Mouse (Mus musculus): Measurements from ENCODE around the gene Mical3. TPM values are rescaled to one million over a fixed set of nuclear protein-coding genes. Genes with fewer than 3 reads are reported as not detected.
"Not testable (repeated sequence)": the region's sequence is repeated elsewhere in the genome, so short reads cannot be mapped to it uniquely, and the experiment has no call there.

Gene Mical3
- polyA plus RNA-seq, 1 experiment from 2014 or later = 15.3 TPM

DNA sequence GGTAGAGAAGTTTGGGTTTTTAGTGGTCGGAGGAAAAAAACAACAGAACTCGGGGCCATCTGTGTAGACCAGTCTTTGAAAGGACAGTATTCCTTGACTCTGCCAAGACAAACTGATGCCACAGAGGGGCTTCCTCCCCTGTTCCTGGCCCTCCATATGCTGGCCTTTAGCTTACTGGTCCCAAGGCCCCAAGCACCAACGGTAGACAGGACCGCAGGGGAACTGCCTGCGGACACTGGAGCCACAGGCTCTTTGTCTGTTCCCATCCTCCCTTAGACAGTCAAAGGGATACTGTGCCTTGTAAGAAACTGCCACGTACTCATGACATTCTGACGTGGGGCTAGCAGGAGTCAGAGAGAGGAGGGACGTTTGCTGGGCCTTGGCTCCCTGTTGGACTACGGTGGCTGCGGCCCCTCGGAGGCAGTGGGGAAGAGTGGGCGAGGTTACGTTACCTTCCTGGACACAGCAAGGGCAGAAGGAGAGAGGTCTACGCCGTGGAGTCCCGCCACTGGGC, 193.6 kb downstream of the Mical3 start:
- DNase-seq (ENCODE audit: low spot score) = no peak

DNA sequence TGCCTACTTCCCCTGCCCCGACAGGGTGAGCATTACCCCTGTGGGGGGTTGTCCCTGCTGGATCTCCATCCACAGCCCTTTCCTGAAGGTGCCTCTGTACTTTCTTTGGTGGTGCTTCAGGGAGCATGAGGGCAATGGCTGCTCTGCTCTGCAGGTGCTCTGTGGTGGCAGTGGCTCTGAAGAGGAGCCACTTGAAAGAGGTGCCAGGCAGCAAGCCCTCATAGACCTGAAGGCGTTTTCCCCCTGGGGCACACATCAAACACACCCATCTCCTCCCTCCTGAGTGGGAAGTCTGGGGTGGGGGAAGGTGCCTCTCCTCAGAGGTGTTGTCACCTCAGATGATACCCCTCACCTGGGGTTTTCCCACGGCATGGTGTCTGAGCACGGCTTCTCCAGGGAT, 196.6 kb downstream of the Mical3 start:
- peak; percentile 87 for DNase-seq (ENCODE audit: low spot score)

DNA sequence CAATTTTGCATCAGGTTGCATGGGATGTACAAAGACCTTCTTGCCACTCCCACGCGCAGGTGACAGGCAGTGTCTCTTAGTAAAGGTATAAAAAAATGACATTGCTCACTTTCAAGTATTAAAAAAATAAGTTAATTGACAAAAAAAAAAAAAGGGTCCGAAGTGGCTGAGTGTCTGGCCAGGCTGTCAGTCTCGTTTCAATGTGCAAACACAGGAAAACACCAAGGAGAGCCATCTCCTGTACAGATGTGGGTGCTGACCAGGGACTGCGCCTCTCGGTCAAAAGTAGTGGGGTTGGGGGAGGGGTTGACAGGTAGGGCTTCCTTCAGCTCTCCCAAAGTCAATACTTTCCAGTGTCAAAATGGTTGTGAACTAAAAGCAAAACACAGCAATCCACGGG, 197.1 kb downstream of the Mical3 start:
- no peak for DNase-seq (ENCODE audit: low spot score)

DNA sequence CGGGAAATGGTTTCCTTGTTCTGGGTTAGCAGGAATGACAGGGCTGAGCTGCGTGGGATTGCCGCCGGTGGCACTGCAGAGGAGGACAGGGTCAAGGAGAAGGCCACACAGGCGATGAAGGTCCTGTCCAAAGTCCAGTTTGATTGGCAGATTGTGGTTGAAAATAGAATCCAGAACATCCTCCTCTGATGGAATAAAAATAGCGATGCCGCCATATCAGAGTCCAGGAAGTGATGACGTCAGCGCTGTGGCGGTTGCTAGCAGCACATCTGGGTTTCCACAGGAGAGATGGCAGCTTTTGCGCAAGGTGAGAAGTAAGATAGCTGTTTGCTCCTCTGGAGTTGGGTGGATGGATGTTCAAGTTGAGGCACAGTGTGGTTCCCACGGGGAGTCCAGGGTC, 198.2 kb downstream of the Mical3 start:
- peak; percentile 92 for DNase-seq (ENCODE audit: low spot score)

DNA sequence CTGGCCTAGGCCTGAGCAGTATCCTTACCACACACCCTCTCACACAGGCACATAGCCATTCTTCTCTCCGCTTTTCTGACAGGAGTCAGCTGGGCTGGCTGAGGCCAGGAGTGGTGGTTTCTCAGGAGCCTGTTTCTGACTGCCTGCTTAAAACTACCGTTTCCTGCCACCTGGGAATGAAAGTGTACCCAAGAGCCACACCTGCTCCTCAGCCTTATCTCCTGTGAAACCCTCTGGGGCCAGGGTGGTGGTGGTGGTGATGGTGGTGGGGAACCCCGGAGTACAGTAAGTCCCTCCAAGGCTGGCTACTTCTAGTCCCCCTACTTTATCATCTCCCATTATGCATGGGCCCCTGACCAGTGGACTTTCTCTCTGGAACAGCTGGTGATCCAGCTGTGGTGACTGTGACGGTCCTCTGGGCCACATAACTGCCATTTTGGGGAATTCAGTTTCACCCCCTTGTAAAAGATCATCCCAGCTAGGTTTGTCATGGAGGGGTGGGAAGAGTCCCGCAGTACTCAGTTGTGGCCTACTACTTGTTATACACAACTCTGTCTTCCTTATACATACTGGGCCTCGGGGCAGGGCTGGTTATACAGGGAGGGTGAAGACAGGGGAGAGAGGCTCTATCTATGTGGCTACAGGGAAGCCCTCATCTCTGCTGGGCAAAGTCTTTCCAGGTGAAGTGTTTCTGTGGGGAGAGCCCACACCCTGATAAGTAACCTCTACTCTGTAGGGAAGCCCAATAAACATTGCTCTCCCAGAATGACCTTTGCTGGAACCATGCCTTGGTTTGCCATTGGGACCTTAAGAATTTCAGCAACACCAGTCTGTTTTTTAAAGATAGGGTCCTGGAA, 200.1 kb downstream of the Mical3 start:
- DNase-seq (ENCODE audit: low spot score) = peak; percentile 87

DNA sequence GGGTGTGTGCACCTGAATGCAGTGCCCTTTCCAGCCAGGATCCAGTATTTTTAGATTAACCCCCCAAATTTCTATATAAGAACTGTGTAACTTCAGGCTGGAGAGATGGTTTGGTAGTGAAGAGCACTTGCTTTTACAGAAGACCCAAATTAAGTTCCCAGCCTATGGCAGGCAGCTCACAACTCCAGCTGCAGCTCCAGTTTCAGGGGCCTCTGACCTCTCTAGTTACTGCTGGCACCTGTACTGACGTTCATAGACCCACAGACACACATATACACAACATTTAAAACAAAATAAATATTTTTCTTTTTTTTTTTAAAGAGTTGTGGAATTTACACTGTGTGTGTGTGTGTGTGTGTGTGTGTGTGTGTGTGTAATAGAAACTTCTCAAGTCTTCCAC, 201.4 kb downstream of the Mical3 start:
- DNase-seq (ENCODE audit: low spot score) = peak; percentile 52

DNA sequence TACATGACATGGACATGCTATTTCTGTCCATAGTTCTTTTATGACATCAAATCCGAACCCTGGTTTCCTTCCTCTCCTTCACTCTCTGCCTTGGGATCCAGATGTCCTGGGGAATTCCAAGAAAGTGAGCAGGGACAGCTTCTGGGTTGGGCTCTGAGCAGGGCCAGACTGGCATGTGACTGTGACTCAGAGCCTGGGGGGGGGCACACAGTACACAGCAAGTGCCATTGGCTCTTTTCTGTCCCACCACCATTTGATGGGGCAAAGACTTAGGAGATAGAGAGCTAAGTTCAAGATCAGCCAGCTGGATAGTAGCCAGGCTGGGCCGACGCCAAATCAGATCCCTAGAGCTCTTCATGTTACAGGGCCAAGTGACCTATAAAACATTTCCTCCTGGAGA, 203.0 kb downstream of the Mical3 start:
- peak; percentile 10 for DNase-seq (ENCODE audit: low spot score)

DNA sequence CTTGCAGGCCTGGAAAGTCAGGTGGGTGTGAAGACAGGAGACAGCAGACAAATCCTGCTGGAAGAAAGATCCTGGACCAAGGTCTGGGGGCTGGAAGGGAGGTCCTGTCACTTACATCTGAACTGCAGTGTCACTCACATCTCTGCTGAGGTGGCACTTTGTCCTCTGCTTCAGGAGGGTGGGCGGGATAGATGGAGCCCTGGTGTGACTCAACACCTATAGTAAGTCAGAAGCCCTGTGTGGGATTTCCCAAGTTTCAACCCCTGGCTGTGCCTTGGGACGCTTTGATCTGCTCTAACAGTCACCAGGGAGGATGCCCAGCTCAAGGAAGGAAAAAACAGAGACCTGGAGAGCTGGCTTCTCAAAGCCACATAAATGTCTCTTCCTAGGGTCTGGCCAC, 203.9 kb downstream of the Mical3 start:
- DNase-seq (ENCODE audit: low spot score) = no peak

DNA sequence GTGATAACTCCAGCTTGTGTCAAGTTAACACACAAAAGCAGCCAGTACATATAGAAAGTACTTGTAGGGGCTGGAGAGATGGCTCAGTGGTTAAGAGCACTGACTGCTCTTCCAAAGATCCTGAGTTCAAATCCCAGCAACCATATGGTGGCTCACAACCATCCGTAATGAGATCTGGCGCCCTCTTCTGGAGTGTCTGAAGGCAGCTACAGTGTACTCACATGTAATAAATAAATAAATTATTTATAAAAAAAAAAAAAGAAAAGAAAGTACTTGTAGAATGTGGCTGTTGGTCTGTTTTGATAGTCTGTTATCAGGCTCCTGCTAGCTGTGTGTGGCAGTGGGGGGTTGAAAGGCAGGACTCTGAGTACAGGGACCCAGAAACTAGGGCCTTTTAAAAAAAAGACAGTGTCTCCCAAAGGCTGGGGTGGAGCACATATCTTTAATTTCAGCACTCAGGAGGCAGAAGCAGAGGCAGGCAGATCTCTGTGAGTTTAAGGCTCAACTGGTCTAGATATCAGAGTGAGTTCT, 205.9 kb downstream of the Mical3 start:
- DNase-seq (ENCODE audit: low spot score) = not testable (repeated sequence)

DNA sequence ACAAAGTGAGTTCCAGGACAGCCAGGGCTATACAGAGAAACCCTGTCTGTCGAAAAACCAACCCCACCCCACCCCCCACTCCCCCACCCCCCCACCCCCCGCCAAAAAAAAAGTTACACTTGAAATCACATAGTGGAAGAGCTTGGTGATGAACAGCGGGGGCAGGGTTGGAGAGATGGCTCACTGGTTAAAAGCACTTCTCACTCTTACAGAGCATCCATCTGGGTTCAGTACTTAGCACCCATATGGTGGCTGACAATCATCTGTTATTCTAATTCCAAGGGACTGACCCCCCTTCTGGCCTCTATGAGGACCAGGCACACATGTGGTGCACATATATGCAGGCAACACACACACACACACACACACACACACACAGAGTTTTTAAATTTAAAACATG, 212.8 kb downstream of the Mical3 start:
- DNase-seq (ENCODE audit: low spot score) = no peak

DNA sequence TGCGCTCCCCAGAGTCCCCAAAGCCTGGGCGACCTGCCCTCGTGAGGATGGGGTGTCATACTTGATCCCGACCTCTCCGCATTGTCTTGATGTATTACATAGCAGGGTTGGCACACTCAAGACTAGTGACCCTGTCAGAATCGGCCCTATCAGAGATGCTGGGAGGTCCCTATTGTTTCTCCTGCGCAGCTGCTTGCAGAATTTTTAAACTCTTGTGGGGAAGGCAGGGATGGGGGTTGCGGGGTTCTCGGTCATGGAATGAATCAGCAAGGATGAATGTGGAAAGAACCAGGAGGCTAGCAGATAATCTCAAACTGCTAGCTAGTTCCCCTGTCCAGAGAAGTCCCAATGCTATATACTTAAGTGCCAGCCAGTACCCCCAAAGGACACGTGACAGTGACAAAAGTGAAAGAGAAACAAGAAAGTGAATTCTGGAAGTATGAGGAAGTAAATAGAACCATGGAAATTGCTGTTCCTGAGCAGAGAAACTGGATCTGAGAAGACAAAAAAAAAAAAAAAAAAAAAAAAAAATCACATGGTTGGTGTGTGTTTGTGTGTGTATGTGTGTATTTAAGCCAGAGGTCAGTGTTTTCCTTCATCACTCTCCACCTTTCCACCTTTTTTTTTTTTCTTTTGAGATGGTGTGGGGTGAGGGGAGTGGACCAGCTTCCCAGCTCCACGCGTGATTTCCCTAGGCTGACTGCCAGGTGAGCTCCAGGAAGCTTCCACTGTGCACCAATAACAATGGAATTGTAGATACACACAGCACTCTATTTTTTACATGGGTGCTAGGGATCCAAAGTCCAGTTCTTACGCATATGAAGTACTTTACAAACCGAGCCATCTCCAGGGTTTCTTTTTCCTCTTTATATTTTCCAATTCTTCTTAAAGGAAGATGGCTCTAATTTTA, 213.6 kb downstream of the Mical3 start:
- DNase-seq (ENCODE audit: low spot score) = not testable (repeated sequence)

DNA sequence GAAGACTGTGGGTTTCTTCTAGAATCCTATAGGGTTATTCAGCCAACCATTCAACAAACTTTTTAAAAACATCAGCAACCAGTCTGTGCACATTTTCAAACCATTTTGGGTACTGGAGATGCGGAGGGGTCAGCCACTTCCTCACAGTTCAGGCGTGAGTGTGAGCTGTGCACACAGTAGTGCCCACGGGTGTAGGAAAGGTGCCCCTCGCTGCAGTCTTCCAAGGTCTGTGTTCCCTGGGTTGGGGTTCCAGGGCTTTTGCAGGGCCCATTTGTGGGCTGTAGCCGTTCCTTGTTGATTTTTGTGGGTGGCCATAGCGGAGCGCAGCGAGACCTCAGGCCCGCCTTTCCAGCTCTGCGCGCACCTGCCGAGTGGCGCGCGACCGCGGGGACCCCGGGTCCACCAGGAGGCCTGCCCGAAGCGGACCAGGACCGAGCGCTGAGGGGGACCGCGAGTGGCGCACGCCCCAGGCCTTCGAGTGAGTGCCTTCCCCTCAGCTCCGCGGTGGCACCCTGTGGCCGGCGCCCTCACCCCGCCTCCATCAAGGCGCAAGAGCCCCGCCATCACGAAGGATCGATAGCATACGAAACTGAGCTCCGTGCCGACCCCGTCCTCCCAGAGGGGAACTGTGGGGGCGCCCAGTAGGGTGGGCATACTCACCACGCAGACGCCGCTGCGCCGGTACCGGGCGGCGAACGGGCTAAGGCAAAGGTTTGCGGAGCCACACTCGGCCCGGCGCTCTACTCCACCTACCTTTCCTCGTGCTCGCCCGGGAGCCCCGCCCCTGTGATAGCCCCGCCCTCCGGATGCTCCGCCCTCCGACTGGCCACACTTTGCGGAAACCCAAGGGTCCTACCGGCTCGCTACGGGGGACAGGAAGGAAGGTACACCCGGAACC, 214.5 kb downstream of the Mical3 start, which contains the start of gene Bid:
TSS of gene Bid (minus strand) at position 780 of the 898 bp plus-strand sequence.
- DNase-seq (ENCODE audit: low spot score) = peak; percentile 92

DNA sequence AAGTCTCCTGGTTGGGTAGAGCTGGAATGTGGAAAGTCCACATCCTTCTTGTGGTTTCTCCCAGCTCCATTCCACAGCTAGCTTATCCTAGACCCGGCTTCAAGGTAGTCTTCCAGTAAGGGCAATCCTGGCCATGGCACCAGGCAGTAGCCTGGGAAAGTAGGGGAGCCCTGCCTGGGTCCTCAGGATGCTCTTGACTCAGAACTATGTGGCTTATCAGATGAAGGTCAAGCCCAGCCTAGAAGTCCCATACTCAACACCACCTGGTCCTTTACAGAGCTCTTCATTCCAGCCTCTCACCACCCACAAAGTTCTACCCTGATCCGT, 215.2 kb downstream of the Mical3 start:
- DNase-seq (ENCODE audit: low spot score) = no peak

DNA sequence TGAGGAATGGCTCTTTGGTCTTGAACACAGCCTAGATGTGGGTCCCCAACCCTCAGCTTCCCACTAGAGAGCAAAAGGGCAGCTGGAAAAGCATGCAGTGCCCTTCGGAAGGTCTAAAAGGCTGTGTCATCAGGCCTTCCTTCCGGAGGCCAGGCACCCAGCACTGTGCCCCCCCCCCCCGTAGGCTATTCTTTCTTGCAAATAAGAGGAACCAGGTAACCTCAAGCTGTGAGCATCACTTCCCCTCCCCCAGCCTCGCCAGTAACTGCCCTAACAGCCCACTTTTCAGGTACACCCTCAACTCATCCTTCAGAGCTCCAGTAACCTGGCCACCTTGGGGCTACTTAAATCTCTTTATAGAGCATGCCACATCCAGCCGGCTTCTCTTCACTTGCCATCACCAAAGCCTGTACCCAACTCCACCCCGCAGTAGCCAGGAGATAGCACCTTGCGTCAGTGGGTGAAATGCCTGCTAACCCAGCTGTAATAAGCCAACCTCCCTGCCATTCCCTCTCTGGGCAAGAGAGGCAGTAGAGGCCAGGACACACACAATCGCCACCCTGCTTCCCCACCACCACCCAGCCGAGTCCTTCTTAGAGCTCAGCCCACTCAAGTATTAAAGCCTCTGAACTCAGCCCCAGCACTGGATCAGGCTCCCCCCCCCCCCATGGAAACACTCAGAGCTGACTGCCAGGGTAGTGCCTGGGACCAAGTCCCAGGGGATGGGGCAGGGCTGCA, 215.7 kb downstream of the Mical3 start:
- DNase-seq (ENCODE audit: low spot score) = peak; percentile 76

DNA sequence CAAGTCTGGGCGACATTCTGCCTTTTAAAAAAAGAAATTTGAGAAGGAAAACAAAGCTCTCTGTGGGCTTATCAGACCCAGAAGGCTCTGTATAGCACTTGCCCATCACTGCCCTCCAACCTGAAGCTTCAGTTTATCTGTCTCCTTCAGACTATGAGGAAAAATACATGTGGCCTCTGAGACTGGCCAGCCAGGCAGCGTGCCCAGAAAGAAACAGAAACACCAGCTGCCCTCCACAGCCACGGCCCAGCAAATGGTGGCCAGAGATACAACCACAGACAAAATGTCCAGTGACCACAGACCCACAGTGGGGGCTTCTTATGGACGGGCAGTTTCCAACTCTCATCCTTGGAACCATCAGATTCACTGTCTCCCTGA, 216.3 kb downstream of the Mical3 start:
- no peak for DNase-seq (ENCODE audit: low spot score)

DNA sequence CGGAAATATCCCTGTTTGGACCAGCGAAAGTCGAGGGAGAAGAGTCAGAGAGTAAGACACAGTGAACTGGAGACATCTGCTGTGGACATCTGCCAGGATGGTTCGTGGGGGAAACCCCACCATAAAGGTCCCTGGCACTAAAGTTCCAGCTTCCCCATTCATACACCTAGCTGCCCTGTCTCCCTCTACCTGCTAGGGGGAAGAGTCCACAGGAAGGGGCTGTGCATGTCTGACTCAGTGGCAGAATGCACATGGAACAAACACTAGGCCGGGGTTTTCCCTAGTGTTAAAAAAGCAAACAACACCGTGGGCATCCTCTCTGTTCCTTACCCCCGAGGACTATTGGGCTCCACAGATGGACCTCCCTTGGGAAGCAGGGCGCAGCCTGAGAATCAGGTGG, 217.0 kb downstream of the Mical3 start:
- DNase-seq (ENCODE audit: low spot score) = no peak

DNA sequence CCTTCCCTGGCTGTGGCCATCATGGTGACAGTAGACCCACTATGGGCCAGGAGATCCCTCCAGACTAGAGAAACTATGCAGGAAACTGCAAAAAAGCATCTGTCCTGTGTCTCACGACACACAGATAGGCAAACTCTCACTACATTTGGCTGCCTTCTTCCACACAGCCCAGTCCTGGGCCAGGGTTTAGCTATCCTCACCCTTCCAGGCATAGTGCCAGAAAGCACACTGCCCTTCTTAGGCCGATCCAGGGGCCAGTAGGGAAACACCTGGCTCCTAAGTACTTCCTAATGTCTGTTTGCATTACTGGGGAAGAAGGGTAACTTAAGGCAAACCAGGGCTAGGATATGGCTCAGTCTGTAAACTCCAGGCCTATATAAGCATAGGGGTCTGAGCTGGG, 217.9 kb downstream of the Mical3 start:
- no peak for DNase-seq (ENCODE audit: low spot score)

DNA sequence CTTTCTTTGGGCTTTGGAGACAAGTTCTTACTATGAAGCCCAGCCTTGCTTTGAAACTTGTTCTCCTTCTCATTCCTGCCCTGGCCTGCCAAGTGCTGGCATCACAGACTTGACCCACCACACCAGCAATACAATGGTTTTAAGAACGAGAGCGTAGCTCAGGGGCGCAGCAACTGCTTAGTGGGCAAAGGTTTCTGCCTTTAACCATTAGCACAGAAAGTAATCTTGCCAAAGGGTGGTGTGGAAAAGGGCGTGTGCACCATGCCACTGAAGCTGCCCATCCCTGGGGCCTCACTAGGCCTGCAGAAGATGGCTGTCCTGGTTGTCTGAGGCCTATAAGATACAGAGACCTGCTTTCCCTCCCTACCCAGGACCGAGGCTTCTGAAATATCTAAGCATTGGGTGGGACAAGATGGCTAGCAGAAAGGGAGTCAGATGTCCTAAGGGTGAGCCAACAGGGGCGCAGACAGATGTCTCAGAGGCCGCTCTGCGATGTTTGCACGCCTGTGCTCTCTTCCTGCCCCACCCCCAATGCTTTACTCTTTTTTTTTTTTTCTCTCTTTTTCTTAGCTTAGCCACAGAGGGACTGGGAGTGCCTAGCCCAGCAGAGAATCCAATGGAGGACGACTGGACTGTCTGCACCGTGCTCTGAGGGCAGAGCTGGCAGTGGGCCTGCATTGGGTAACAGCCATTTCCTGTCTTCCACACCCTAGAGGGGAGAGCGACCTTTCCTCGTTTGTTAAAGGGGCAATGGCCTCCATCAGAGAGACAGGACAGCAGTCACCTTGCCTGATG, 219.4 kb downstream of the Mical3 start:
- DNase-seq (ENCODE audit: low spot score) = peak; percentile 56

DNA sequence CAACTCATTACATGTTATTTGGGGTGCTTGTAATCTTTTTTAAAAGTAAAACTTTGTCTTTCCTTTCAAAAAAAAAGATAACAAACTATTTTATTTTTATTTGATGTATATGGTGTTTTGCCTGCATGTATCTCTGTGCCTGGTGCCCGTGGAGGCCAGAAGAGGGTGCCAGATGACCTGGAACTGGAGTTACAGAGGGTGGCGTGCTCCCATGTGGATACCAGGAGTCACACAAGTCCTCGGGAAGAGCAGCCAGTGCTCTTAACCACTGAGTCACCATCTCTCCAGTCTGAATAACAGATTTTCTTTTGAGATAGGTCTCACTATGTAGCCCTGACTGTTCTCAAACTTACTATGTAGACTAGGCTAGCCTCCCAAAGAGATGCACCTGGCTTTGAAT, 221.3 kb downstream of the Mical3 start:
- DNase-seq (ENCODE audit: low spot score) = no peak
